Mouse (Mus musculus) lung, embryonic 14.5 days (tissue): ENCODE measurements around the gene Stk25. TPM values are rescaled to one million over a fixed set of nuclear protein-coding genes. Genes with fewer than 3 reads are reported as not detected.

ENCODE experiments used
- ATAC-seq: fragments of 200-750 bp; cut with Nextera tagmentation; 2 replicates; pipeline ENCODE4 v1.8.0; 2017; ENCODE audit warnings: mild to moderate bottlenecking, moderate TSS enrichment, moderate library complexity; ENCODE audit not compliant: insufficient read depth
- DNase-seq: peaks from one replicate; pipeline ENCODE4 v3.0.0-alpha.2; 2015
- H3K27ac ChIP-seq: fragments of 300-500 bp; sonication (generic); 2 replicates; pipeline ENCODE4 v1.5.1; 2014; ENCODE audit warnings: low read depth, mild to moderate bottlenecking, moderate library complexity
- H3K27me3 ChIP-seq: fragments of 300-500 bp; sonication (generic); 2 replicates; pipeline ENCODE4 v1.6.1; 2014; ENCODE audit warnings: low read length, control low read depth; ENCODE audit not compliant: insufficient read depth
- H3K36me3 ChIP-seq: fragments of 300-500 bp; sonication (generic); 2 replicates; pipeline ENCODE4 v1.6.1; 2014; ENCODE audit warnings: control low read depth; ENCODE audit not compliant: insufficient read depth
- H3K4me1 ChIP-seq: fragments of 300-500 bp; sonication (generic); 2 replicates; pipeline ENCODE4 v1.6.1; 2014; ENCODE audit warnings: antibody characterized with exemption, control low read depth; ENCODE audit not compliant: insufficient read depth
- H3K4me2 ChIP-seq: fragments of 300-500 bp; sonication (generic); 2 replicates; pipeline ENCODE4 v1.6.1; 2014; ENCODE audit warnings: mild to moderate bottlenecking
- H3K4me3 ChIP-seq: fragments of 300-500 bp; sonication (generic); 2 replicates; pipeline ENCODE4 v1.5.1; 2014; ENCODE audit warnings: low read depth, low read length
- H3K9ac ChIP-seq: fragments of 300-500 bp; sonication (generic); 2 replicates; pipeline ENCODE4 v1.6.1; 2014
- H3K9me3 ChIP-seq: fragments of 300-500 bp; sonication (generic); 2 replicates; pipeline ENCODE4 v1.6.1; 2016; ENCODE audit warnings: low read depth, low read length, control low read depth
- CTCF ChIP-seq: IDR thresholded peaks from 2 replicates; pipeline ENCODE4 v1.5.1; 2016; ENCODE audit warnings: antibody characterized with exemption, low read depth
- WGBS: fragments of 180-500 bp; shearing (Covaris S2); extraction: QIAGEN DNeasy Blood & Tissue Kit; methylation state at CpG from one replicate; pipeline ENCODE4 v1.1.7; 2014; 5-methylcytosine and 5-hydroxymethylcytosine counted together
- polyA plus RNA-seq: library from polyadenylated mRNA; unstranded; fragments of >200 nt; fragmentation: Nextera tagmentation; extraction: Ambion mirVana; gene quantifications from 2 replicates; pipeline ENCODE4 v1.2.1, GENCODE M21; 2014

The Stk25 gene
- polyA plus RNA-seq, 1 experiment from 2014 or later = 181 TPM

- Histone ChIP-seq H3K27ac (no peak overlapping the region), H3K4me3 (no peak overlapping the region), H3K36me3 (0 out of 2 replicates have a peak, but pooled peaks cover 4% of the 10 kb centered on the region), H3K4me2 (no peak overlapping the region), H3K9me3 (no peaks in the 10 kb centered on the region), H3K27me3 (no peaks in the 10 kb centered on the region), H3K9ac (no peak overlapping the region), H3K4me1 (no peaks in the 10 kb centered on the region)
- 75% methylated on average over 4 of the region's 4 CpGs for WGBS
- TF ChIP-seq CTCF = no peak
- no peak for ATAC-seq
- no peak for DNase-seq
Observed at GRCm38 (mm10) chr1:93608696-93609245, 49.7 kb downstream of the Stk25 start.

- Histone ChIP-seq H3K4me3 (no peak overlapping the region), H3K36me3 (no peaks in the 10 kb centered on the region), H3K27ac (no peak overlapping the region), H3K9ac (no peak overlapping the region), H3K9me3 (no peaks in the 10 kb centered on the region), H3K4me1 (no peaks in the 10 kb centered on the region), H3K4me2 (no peak overlapping the region), H3K27me3 (no peaks in the 10 kb centered on the region)
- WGBS = 76% methylated on average over 14 of the region's 14 CpGs
- no peak for DNase-seq
- no peak for ATAC-seq
- no peak for TF ChIP-seq CTCF
Observed at GRCm38 (mm10) chr1:93607090-93608083, 51.1 kb downstream of the Stk25 start.

GRCm38 (mm10) chr1:93603921-93604320 lies 54.5 kb downstream of the Stk25 start:
- Histone ChIP-seq H3K4me3 (no peak overlapping the region), H3K27ac (no peak overlapping the region), H3K27me3 (no peaks in the 10 kb centered on the region), H3K4me2 (no peak overlapping the region), H3K9ac (no peak overlapping the region), H3K36me3 (no peaks in the 10 kb centered on the region), H3K4me1 (no peaks in the 10 kb centered on the region), H3K9me3 (no peaks in the 10 kb centered on the region)
- no peak for ATAC-seq
- no peak for DNase-seq
- WGBS = 92% methylated on average over 12 of the region's 12 CpGs
- no peak for TF ChIP-seq CTCF

- H3K4me3 ChIP-seq = no peak overlapping the region
- WGBS = 74% methylated on average over 4 of the region's 4 CpGs
- no peak for ATAC-seq
- no peak overlapping the region for H3K4me2 ChIP-seq
- H3K4me1 ChIP-seq = no peaks in the 10 kb centered on the region
- H3K9me3 ChIP-seq = no peaks in the 10 kb centered on the region
- no peak for TF ChIP-seq CTCF
- no peak overlapping the region for H3K27ac ChIP-seq
- no peaks in the 10 kb centered on the region for H3K27me3 ChIP-seq
- H3K36me3 ChIP-seq = no peaks in the 10 kb centered on the region
- no peak overlapping the region for H3K9ac ChIP-seq
- DNase-seq = no peak
Observed at GRCm38 (mm10) chr1:93602911-93603310, 55.5 kb downstream of the Stk25 start.

- no peak for ATAC-seq
- DNase-seq = no peak
- H3K9me3 ChIP-seq = no peaks in the 10 kb centered on the region; the same call in 1 of the 2 replicates
- no peaks in the 10 kb centered on the region for H3K36me3 ChIP-seq
- H3K27me3 ChIP-seq = no peaks in the 10 kb centered on the region
- no peaks in the 10 kb centered on the region for H3K4me1 ChIP-seq
- H3K9ac ChIP-seq = no peak overlapping the region
- WGBS = 81% methylated on average over 6 of the region's 6 CpGs
- no peak for TF ChIP-seq CTCF
- H3K27ac ChIP-seq = no peak overlapping the region
- no peak overlapping the region for H3K4me2 ChIP-seq
- H3K4me3 ChIP-seq = no peak overlapping the region
Observed at GRCm38 (mm10) chr1:93595916-93596315, 62.5 kb downstream of the Stk25 start.

GRCm38 (mm10) chr1:93593960-93594359 lies 64.5 kb downstream of the Stk25 start:
- DNase-seq = no peak
- no peak overlapping the region for H3K27ac ChIP-seq
- H3K9ac ChIP-seq = no peak overlapping the region
- no peaks in the 10 kb centered on the region for H3K4me1 ChIP-seq
- no peak overlapping the region for H3K4me3 ChIP-seq
- no peaks in the 10 kb centered on the region; the same call in 1 of the 2 replicates for H3K9me3 ChIP-seq
- H3K4me2 ChIP-seq = no peak overlapping the region
- no peak for TF ChIP-seq CTCF
- no peak for ATAC-seq
- H3K36me3 ChIP-seq = no peaks in the 10 kb centered on the region
- no peaks in the 10 kb centered on the region for H3K27me3 ChIP-seq

- 72% methylated on average over 3 of the region's 3 CpGs for WGBS
- ATAC-seq = no peak
Observed at GRCm38 (mm10) chr1:93588346-93588745, 70.1 kb downstream of the Stk25 start.

More at GRCm38 (mm10) chr1:93588346-93588745, 70.1 kb downstream of the Stk25 start:
- H3K4me1 ChIP-seq = no peaks in the 10 kb centered on the region
- 0 out of 2 replicates have a peak, but pooled peaks cover 2% of the 10 kb centered on the region for H3K36me3 ChIP-seq
- no peak for DNase-seq
- no peak overlapping the region for H3K9ac ChIP-seq
- TF ChIP-seq CTCF = no peak
- no peak overlapping the region for H3K27ac ChIP-seq
- no peak overlapping the region for H3K4me3 ChIP-seq
- H3K4me2 ChIP-seq = no peak overlapping the region
- H3K27me3 ChIP-seq = no peaks in the 10 kb centered on the region
- no peaks in the 10 kb centered on the region; the same call in 1 of the 2 replicates for H3K9me3 ChIP-seq
